Mouse (Mus musculus): ENCODE measurements around the gene Bbs5.
"Not testable (repeated sequence)": the region's sequence is repeated elsewhere in the genome, so short reads cannot be mapped to it uniquely, and the experiment has no call there.

Gene Bbs5

DNA sequence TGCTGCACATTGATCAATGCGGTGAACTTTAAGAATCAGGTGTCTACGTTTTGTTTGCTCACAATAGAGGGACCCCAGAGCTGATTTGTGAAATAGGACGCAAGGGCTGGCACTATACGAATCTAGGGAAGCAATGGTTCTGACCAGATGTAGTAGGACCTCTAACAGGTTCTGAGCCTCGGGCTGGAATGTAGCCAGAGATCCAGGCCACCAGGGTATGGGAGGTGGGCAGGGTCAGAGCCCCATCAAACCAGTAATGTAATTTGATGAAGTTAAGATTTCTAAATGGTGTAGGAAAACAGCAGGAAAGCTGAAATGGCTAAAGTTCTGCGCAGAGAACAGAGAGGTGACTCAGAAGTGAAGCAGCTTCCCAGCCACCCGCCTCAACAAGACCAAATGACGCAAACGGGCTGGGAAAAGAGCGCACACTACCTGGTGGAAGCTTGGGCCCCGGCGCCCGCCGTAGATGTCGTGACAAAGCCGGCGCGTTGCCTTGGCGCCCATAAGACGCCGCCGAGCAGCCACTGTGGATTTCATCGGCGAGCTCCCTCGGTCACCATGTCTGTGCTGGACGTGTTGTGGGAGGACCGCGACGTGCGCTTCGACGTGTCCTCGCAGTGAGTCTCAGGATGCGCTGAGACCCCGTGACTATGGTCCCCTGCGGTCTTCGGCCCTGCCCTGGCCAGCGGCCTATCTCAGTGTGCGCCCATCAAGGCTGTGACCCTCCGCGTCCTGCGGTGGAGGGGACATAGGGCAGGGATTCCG lies at the start of gene Bbs5:
Bbs5 (plus strand) TSS at position 446 of the 765 bp plus-strand sequence.
- DNase-seq: peak; percentile 95 to 97

DNA sequence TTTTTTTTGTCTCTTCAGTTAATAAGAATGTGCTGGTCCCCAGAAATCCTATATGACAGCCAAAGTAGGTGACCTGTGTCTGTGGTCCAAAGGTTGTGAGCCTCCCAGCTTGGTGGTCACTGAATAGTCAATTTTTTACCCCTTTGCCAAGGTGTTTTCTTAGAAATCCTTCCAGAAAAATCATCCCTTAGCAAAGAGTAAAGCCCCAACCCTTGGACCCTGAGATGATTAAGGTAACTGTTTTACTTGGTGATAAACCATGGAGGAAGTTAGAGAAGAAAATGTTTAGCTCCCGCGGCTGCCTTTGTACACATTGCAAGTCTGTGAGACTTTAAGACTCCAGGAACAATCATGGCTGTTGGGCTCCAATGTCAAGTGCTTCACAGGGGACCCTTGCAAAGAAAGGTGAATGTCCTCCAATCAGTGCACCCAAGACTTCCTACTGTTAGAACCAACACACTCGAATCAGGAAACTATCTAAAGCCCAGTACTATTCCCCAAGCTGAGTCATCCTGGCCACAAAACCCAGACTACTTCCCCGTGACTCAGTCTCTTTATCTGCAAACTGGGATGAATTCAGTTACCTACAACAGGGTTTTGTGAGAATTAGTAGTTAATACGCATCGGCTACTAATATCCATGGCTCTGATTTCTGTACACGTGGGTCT lies 43.1 kb upstream of the Bbs5 start:
- DNase-seq: no peak

DNA sequence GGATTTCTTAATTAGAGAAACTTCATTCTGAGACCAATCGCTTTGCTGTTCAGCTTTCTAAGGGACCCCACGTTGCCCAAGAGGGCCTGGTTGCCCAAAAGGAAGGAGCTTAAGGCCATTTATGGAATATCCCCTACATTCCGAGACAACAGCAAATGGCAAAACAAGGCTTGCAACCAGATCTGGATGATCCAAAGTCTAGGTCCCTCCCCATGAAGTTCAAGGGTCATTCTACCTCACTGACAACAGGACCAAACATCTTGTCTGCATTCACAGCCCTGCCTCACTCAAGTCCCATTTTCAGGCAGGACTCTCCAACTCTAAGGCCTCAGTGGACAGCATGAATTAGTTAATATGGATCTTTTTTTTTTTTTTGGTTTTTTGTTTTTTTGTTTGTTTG lies 40.4 kb upstream of the Bbs5 start:
- DNase-seq: no peak

DNA sequence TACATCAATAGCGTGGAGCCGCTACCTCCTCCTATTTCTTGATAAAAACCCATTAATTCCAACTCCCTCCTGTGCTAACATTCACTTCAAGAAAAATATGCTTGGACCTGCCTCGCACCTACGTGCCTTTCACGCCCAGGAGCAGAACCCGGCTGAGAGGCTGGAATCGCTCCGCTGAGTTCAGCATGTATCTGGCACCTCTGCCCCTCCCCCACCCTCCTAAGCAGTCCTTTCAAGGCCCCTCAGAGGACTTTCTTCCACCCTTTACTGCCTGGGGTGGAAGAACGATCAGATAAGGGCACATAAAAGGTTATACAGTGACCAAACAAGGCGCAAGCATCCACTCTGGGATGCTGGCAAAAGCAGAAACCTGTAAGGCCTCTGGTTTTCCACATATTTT lies 34.7 kb upstream of the Bbs5 start:
- DNase-seq: peak; percentile 59 to 74

DNA sequence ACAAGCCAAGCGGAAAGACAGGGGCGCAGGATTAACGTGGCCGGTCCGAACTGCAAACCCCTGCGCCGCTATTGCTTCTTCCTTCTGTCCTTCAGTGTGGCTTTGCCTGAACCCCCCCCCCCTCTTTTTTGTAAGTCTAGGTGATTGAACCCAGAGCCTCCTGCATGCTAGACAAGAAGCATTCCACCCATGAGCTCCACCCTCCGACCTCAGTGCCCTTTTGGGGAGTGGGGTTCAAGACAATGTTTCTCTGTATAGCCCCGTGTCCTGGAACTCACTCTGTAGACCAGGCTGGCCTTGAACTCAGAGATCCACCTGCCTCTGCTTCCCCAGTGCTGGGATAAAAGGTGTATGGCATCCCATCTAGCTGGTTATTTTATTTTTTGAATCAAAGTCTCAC lies 34.3 kb upstream of the Bbs5 start:
- DNase-seq: no peak

DNA sequence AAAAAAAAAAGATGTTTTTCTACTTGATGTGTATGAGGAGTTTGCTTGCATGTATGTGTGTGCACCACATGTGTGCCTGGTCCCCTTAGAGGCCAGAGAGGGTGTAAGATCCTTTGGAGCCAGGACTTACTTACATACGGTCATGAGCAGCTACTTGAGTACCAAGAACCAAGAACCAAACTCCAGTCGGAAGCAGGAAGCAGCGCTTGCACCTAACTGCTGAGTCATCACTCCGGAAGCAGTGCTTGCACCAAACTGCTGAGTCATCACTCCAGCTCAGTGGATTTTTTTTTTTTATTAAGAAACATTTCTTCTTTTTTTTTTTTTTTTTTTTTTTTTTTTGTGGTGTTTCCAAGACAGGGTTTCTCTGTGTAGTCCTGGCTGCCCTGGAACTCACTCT lies 33.7 kb upstream of the Bbs5 start:
- peak; percentile 16 to 38 for DNase-seq

DNA sequence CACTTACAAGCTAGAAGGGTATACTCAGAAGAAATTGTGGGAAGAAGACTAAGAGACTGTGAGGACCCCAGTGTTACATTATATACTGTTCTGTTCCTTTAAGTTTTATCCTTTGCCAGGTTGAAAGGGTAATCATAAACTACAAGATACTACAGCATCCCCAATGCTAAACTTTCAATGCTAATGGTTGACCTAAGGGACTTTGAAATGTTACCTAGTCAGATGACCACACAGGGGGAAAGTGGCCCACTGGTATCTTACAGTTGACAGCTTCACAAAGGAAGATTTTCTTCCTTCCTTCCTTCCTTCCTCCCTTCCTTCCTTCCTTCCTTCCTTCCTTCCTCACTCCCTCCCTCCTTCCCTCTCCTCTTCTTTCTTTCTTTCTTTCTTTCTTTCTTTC lies 28.6 kb upstream of the Bbs5 start:
- no peak for DNase-seq

DNA sequence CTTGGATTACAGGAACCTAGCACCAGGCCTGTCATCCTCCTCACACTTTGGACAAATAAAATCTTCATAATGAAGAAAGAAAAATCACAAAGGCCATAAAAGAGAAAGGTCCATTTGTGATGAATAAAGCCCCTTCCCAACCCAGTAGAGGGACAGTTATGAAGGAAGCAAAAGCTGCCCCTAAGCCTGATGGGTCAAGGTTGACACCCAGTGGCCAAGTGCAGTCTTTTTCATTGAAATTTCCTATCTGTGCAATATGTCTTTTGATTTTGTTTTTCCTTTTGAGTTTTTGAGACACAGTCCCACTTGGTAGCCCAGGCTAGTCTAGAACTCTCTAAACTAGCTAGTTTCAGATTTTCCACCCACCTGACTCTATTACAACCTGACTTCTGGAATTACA lies 27.7 kb upstream of the Bbs5 start:
- no peak for DNase-seq

DNA sequence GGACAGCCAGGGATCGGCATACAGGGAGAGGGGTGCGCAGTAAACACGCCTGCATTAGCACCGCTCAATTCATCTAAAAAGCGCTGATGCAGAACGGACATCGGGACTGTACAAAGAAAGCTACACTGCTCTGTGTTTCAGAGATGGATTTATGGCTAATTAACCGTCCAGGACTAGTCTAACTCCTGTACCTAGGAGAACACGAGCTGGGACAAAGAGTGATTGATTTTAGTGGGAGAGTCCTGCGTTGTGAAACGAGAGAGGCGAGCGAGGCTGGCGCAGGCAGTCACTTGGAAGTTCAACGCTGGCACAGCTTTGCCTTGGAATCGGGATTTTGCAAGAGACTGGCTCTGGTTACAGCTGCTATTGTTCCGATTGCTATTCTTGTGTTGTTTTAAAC lies 17.8 kb upstream of the Bbs5 start:
- peak in 1 of 2 experiments; percentile 40 for DNase-seq

DNA sequence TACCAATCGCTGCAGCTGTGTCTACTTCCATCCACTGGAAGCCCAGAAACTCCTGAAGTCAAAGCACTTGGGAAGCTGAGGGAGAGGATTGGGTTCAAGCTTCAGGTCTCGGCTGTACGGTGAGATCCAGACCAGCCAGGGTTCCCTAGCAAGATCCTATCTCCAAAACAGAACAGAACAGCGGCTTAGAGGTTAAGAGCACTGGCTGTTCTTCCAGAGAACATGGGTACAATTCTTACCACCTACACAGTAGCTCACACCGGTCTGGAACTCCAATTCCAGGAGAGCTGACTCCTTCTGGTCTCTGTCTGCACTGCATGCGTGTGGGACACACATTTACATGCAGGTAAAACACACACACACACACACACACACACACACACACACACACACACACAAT lies 17.1 kb upstream of the Bbs5 start:
- no peak for DNase-seq

DNA sequence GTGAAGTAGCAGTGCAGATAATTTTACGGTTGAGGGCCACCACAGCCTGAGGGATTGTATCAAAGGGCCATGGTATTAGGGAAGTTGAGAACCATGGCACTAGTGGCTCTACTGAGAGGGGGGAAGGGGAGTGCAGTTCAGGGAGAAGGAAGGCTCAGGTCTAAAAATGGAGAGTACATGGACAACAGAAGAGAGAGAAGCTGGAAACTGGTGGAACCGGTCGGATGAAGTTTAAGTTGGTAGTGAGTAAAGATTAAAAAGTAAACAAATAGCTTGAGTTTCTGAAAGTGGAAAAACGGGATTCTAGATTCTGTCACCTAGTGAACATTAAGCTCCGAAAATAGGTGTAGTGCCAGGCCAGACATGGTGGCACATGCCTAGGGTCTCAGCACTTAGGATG lies 16.2 kb upstream of the Bbs5 start:
- no peak for DNase-seq

DNA sequence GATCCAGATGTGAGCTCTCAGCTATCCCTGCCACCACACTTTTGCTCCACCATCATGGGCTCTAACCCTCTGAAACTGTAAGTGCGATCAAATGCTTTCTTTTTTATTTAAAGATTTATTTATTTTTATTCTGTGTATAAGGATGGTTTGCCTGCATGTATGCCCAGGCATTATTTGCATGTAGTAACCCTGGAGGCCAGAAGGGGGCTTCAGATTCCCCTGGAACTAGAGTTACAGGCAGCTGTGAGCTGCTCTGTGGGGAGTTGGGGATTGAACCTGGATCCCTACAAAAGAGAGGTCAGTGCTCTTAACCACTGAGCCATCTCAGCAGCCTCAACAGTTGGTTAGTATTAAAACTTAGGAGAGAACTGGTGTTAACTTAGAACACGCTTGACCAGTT lies 15.5 kb upstream of the Bbs5 start:
- peak; percentile 38 for DNase-seq

DNA sequence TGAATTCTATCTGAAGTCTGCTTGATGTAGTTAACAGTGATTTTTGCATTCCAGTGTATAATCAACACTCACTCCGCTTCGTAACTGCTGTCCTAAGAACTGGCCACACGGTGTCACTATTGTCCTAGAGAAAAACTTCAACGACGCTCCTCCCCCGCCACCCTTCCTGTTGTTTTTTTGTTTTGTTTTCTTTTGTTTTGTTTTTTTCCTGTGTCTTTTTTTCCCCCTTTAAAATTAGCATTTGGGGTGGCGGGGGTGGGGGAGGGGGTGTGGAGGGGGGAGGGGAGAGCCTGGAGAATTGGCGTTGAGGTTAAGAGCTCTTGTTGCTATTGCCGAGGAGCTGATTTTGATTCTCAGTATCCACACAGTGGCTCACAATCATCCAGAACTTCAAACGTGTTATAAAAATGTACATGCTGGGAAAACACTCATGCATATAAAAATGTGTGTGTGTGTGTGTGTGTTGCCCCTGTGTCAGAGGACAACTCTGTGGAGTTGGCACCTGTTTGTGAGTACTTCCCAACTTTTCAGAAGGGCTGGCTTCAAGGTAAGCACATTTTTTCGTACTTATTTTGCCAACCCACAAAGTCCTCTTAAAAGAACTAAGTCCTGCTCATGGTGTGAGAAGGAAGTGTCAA lies 11.8 kb upstream of the Bbs5 start:
- peak; percentile 68 to 70 for DNase-seq

DNA sequence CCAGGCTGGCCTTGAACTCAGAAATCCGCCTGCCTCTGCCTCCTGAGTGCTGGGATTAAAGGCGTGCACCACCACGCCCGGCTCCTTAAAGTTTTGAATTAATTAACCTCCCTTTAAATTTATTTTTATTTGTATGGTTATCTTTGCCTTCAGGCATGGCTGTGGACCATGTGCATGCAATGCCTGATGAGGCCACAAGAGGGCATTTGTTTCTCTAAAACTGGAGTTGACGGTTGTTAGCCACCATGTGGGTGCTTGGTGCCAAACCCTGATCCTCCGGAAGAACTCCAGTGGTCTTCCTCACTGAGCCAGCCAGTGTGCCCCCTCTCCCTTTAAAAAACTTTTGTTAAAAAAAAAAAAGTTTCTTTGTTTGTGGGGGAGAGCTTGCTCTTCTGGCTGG lies 11.2 kb upstream of the Bbs5 start:
- DNase-seq: peak; percentile 72 to 77

DNA sequence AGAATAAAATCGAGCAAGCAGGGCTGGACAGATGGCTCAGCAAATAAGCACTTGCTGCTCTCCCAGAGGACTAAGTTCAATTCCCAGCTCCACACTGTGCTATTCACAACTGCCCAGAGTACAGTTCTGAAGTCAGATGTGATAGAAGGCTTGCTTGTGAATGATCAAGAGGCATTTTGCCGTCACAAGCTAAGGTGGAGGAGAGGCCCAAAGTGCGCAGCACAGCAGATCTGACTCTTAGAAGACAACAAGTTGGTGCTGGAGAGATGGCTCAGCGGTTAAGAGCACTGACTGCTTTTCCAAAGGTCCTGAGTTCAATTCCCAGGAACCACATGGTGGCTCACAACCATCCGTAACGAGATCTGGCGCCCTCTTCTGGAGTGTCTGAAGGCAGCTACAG lies 9.0 kb upstream of the Bbs5 start:
- DNase-seq: not testable (repeated sequence)

DNA sequence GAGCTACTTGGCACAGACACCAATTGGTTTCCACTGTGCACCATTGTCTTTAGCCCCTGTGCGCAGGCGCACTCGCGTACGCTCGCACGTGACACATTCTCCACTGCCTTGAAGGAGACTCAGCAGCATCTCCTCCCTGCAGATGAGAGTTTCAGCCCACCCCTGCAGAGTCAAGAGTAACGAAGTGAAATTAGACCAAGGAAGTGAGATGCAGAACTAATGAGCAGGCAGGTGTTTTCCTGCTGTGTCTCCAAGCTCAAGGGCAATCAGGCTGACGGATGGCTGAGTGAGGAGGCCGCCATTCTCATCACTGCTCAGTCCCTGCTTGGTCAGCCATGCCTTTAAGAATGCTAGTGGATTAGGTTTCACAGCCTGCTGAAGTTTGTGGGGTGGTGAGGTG lies 6.9 kb upstream of the Bbs5 start:
- DNase-seq: peak; percentile 71 to 84

DNA sequence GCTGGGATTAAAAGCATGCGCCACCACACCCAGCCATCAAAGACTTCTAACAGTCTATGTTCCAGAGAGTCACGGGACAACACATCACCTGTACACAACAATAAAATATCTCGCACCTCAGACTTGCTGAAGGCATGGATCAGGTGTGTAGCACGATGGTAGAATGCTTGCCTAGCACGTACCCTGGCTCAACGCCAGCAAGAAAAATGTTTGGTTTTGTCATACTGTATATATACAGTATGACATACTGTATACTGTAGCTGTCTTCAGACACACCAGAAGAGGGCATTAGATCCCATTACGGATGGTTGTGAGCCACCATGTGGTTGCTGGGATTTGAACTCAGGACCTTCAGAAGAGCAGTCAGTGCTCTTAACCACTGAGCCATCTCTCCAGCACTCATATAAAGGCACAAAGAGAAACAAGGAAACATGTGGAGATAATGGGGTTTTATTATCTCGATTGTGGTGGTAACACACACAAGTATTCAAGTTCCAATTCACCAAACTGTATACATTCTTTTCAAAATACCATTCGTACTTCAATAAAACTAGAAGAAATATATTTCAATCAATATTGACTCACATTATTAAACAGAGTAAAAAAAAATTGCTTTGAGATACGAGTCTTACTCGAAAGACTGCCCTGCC lies 1.9 kb upstream of the Bbs5 start:
- no peak for DNase-seq

DNA sequence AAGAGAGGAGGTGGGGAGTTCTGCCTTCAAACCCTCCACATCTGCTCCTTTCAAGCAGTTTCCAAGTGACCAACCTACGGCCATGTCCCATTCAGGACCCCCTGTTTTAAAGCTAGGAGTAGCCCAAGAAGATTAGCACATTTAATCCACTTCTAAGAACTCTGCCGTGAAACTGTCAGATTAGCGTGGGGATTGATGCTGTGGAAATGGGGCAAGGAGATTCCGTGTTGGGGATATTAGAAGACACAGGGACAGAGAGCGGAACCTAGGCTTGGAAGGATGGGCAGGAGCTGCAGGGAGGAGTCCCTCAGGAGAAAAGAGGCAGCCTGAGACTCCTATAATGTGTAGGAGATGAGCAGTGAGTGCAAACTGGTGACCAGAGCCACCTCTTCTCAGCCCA lies 2.7 kb downstream of the Bbs5 start:
- DNase-seq: no peak

DNA sequence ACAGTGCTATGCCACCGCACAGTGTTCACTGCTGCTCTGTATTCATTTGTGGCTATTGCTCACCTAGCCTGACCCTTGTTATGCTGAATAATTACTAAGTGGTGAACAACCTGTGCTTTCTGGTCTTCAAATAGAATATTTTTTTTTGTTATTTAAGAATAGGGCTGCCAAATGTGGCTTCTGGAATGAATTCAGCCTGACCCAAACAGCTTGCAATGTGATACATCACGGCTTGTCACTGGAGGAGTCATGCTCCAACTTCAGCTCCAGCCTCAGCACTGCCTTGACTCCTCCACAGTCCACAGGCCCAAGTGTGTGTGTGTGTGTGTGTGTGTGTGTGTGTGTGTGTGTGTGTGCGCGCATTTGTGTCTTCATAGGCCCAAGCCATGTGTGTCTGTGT lies 12.4 kb downstream of the Bbs5 start:
- peak in 1 of 2 experiments; percentile 9 for DNase-seq

DNA sequence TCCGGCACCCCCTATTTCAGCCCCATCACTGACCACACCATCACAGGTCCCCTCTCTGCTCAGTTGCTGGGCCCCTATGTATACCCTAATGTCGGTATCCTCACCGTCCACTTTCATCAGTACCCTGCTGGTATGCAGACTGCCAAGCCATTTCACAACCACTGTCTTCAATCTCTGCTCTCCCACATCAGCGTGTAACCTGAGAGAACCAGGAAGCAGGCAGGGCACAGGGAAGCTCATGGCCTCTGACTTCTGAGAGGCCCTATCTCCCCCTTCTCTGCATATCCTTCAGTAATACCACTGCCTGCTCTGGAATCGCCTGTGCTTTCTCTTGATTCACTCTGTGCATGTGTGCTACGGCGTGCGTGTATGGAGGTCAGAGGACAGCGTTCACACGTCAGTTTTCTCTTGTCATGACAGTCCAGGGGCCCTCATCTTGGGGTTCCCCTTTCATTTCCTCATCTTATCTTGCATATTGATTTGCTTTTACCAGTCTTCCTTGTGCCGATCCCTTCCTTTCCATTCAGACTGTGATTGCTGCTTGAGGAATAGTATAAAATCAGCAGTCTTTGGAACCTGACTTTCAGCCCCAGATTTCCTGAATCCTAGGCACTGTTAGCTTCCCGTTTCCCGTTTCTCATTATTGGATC lies 17.0 kb downstream of the Bbs5 start:
- no peak for DNase-seq

DNA sequence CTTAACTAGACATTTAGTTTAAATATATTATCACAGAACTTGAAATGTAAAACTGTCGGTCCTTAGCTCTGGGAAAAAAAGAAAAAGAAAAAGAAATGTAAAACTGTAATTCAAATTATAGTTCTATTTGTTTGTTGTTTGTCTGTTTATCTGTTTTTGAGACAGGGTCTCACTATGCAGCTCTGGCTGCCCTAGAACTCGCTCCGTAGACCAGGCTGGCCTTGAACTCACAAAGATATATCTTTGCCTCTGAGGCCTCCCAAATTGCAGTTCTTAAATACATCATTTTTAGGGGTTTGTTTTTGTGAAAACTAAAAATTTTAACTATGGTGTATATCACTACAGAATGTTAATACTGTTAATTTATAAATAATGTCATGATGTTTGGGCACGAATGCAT lies 20.7 kb downstream of the Bbs5 start:
- DNase-seq: no peak

DNA sequence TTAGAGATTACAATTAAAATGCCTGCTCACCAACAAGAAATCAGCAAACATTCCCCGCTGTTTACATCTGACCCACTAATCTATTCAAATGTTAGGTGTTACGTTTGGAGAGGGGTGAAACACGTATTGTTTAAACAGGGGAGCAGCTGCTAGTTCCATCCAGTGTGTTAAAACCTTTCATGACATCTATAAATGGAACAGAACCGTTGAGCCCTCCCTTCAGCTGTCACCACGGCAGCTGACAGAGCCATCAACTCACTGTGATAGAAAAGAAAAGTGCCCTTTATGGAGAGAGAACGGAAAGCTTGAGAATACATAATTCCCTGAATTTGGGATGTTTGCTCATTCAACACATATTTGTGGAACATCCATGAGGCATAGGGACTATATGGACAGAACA lies 21.4 kb downstream of the Bbs5 start:
- DNase-seq: no peak

DNA sequence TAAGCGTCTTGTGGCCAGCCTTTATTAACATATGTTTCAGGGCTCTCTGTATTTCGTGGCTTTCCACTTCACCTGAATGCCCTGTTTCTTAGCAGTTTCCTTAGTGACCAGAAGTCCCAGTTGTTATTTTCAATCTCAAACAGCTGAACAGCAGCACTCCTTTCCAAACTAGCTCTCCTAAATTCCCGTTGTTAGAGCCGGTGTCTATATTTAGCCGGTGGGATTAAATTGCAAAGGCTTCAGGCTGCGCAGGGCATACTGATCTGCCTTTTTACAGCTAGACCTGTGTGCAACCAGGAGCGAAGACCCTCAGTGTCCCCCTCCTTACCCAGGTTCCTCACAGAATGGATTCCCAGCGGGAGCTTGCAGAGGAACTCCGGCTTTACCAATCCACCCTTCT lies 22.9 kb downstream of the Bbs5 start, which contains the start of gene Klhl41:
Klhl41 (plus strand) TSS at position 268 of the 400 bp plus-strand sequence.
- no peak for DNase-seq
